Mouse (Mus musculus): ENCODE data around the gene Baiap2. TPM values are rescaled to one million over a fixed set of nuclear protein-coding genes. Genes with fewer than 3 reads are reported as not detected.

Baiap2 gene
- polyA plus RNA-seq, 1 experiment from 2014 or later: 34.0 TPM

- WGBS: 87% methylated on average over 7 of the region's 7 CpGs
- no peak overlapping the region for H3K9ac ChIP-seq (replicated peaks)
These were observed 45.8 kb downstream of the Baiap2 start for GRCm38 (mm10) chr11:119988391-119988790.

GRCm38 (mm10) chr11:119989115-119989564, 46.6 kb downstream of the Baiap2 start:
- 11% methylated on average over 10 of the region's 10 CpGs for WGBS
- H3K4me2 ChIP-seq (replicated peaks): no peak overlapping the region

More at GRCm38 (mm10) chr11:119988391-119988790, 45.8 kb downstream of the Baiap2 start:
- no peak overlapping the region for H3K4me2 ChIP-seq (replicated peaks)
- ATAC-seq (replicated peaks): no peak
- H3K27ac ChIP-seq (replicated peaks): peak overlapping the region; percentile 41; the same call in 1 of the 2 replicates
- H3K4me1 ChIP-seq: peaks cover 35% of the 10 kb centered on the region
- H3K4me3 ChIP-seq: no peak overlapping the region
- no peaks in the 10 kb centered on the region for H3K9me3 ChIP-seq
- H3K36me3 ChIP-seq: no peaks in the 10 kb centered on the region
- H3K27me3 ChIP-seq: no peaks in the 10 kb centered on the region

GRCm38 (mm10) chr11:119990658-119991337, 48.2 kb downstream of the Baiap2 start:
- Histone ChIP-seq H3K4me3 (no peak overlapping the region), H3K27ac (replicated peaks) (0 out of 2 replicates have a peak overlapping the region, but pooled peaks have one; percentile 4), H3K4me1 (peaks cover 35% of the 10 kb centered on the region), H3K27me3 (no peaks in the 10 kb centered on the region), H3K36me3 (no peaks in the 10 kb centered on the region), H3K9ac (replicated peaks) (no peak overlapping the region), H3K4me2 (replicated peaks) (no peak overlapping the region), H3K9me3 (no peaks in the 10 kb centered on the region)
- 52% methylated on average over 10 of the region's 10 CpGs for WGBS
- peak; percentile 28; the same call in 1 of the 2 replicates for ATAC-seq (replicated peaks)

More at GRCm38 (mm10) chr11:119989115-119989564, 46.6 kb downstream of the Baiap2 start:
- ATAC-seq (replicated peaks): peak; percentile 42; the same call in 1 of the 2 replicates
- Histone ChIP-seq H3K4me3 (no peak overlapping the region), H3K9me3 (no peaks in the 10 kb centered on the region), H3K9ac (replicated peaks) (no peak overlapping the region), H3K36me3 (no peaks in the 10 kb centered on the region), H3K4me1 (peaks cover 35% of the 10 kb centered on the region), H3K27me3 (no peaks in the 10 kb centered on the region), H3K27ac (replicated peaks) (peak overlapping the region; percentile 41; the same call in 1 of the 2 replicates)

GRCm38 (mm10) chr11:119991338-119991678, 48.7 kb downstream of the Baiap2 start:
- Histone ChIP-seq H3K4me2 (replicated peaks) (no peak overlapping the region), H3K36me3 (no peaks in the 10 kb centered on the region), H3K9me3 (no peaks in the 10 kb centered on the region), H3K9ac (replicated peaks) (no peak overlapping the region), H3K4me1 (peaks cover 35% of the 10 kb centered on the region), H3K4me3 (no peak overlapping the region), H3K27me3 (no peaks in the 10 kb centered on the region), H3K27ac (replicated peaks) (0 out of 2 replicates have a peak overlapping the region, but pooled peaks have one; percentile 4)
- peak; percentile 83 for ATAC-seq (replicated peaks)
- WGBS: 14% methylated on average over 10 of the region's 10 CpGs

- no peaks in the 10 kb centered on the region for H3K27me3 ChIP-seq
- no peak for ATAC-seq (replicated peaks)
- 0 out of 2 replicates have a peak, but pooled peaks cover 4% of the 10 kb centered on the region for H3K4me1 ChIP-seq
- no peak overlapping the region for H3K4me3 ChIP-seq
- H3K27ac ChIP-seq (replicated peaks): no peak overlapping the region
- no peak overlapping the region for H3K4me2 ChIP-seq (replicated peaks)
- H3K36me3 ChIP-seq: no peaks in the 10 kb centered on the region
- H3K9ac ChIP-seq (replicated peaks): no peak overlapping the region
- no peaks in the 10 kb centered on the region for H3K9me3 ChIP-seq
- WGBS: 76% methylated on average over 16 of the region's 16 CpGs
These were observed 54.8 kb downstream of the Baiap2 start for GRCm38 (mm10) chr11:119997351-119997750.

GRCm38 (mm10) chr11:120002041-120002440, 59.5 kb downstream of the Baiap2 start:
- Histone ChIP-seq H3K9me3 (no peaks in the 10 kb centered on the region), H3K27ac (replicated peaks) (no peak overlapping the region), H3K27me3 (no peaks in the 10 kb centered on the region), H3K4me1 (0 out of 2 replicates have a peak, but pooled peaks cover 4% of the 10 kb centered on the region), H3K36me3 (no peaks in the 10 kb centered on the region), H3K4me3 (no peak overlapping the region), H3K9ac (replicated peaks) (no peak overlapping the region), H3K4me2 (replicated peaks) (no peak overlapping the region)
- ATAC-seq (replicated peaks): no peak
- WGBS: 82% methylated on average over 5 of the region's 5 CpGs

- H3K9ac ChIP-seq (replicated peaks): no peak overlapping the region
- no peak overlapping the region for H3K4me3 ChIP-seq
- 0 out of 2 replicates have a peak, but pooled peaks cover 4% of the 10 kb centered on the region for H3K4me1 ChIP-seq
- 92% methylated on average over 7 of the region's 7 CpGs for WGBS
- H3K27ac ChIP-seq (replicated peaks): no peak overlapping the region
- no peaks in the 10 kb centered on the region for H3K36me3 ChIP-seq
- H3K4me2 ChIP-seq (replicated peaks): no peak overlapping the region
- no peaks in the 10 kb centered on the region for H3K9me3 ChIP-seq
- no peaks in the 10 kb centered on the region for H3K27me3 ChIP-seq
- ATAC-seq (replicated peaks): no peak
These were observed 60.2 kb downstream of the Baiap2 start for GRCm38 (mm10) chr11:120002634-120003220.

- H3K9ac ChIP-seq (replicated peaks): no peak overlapping the region
- H3K4me1 ChIP-seq: 0 out of 2 replicates have a peak, but pooled peaks cover 4% of the 10 kb centered on the region
- H3K9me3 ChIP-seq: no peaks in the 10 kb centered on the region
- no peaks in the 10 kb centered on the region for H3K27me3 ChIP-seq
- H3K36me3 ChIP-seq: peaks cover 10% of the 10 kb centered on the region; the same call in 1 of the 2 replicates
- WGBS: 88% methylated on average over 18 of the region's 18 CpGs
- ATAC-seq (replicated peaks): no peak
- H3K4me3 ChIP-seq: no peak overlapping the region
- H3K27ac ChIP-seq (replicated peaks): no peak overlapping the region
- H3K4me2 ChIP-seq (replicated peaks): no peak overlapping the region
These were observed 63.1 kb downstream of the Baiap2 start for GRCm38 (mm10) chr11:120005434-120006317.

GRCm38 (mm10) chr11:120007496-120008080, 65.0 kb downstream of the Baiap2 start:
- peaks cover 10% of the 10 kb centered on the region; the same call in 1 of the 2 replicates for H3K36me3 ChIP-seq
- H3K4me3 ChIP-seq: no peak overlapping the region
- no peaks in the 10 kb centered on the region for H3K27me3 ChIP-seq
- peaks cover 12% of the 10 kb centered on the region; the same call in 1 of the 2 replicates for H3K4me1 ChIP-seq
- no peak for ATAC-seq (replicated peaks)
- no peak overlapping the region for H3K4me2 ChIP-seq (replicated peaks)
- no peaks in the 10 kb centered on the region for H3K9me3 ChIP-seq
- no peak overlapping the region for H3K27ac ChIP-seq (replicated peaks)
- H3K9ac ChIP-seq (replicated peaks): no peak overlapping the region
- 77% methylated on average over 4 of the region's 4 CpGs for WGBS

- H3K27me3 ChIP-seq: no peaks in the 10 kb centered on the region
- no peak overlapping the region for H3K4me2 ChIP-seq (replicated peaks)
- no peaks in the 10 kb centered on the region for H3K9me3 ChIP-seq
- H3K4me1 ChIP-seq: peaks cover 16% of the 10 kb centered on the region
- H3K4me3 ChIP-seq: no peak overlapping the region
- no peak overlapping the region for H3K27ac ChIP-seq (replicated peaks)
- H3K9ac ChIP-seq (replicated peaks): no peak overlapping the region
- 100% methylated on average over 1 of the region's 1 CpGs for WGBS
- no peak for ATAC-seq (replicated peaks)
- H3K36me3 ChIP-seq: peaks cover 10% of the 10 kb centered on the region; the same call in 1 of the 2 replicates
These were observed 65.9 kb downstream of the Baiap2 start for GRCm38 (mm10) chr11:120008501-120008900.

GRCm38 (mm10) chr11:120008956-120009355, 66.4 kb downstream of the Baiap2 start:
- H3K27me3 ChIP-seq: no peaks in the 10 kb centered on the region
- H3K9ac ChIP-seq (replicated peaks): no peak overlapping the region
- H3K4me1 ChIP-seq: peaks cover 18% of the 10 kb centered on the region
- H3K36me3 ChIP-seq: peaks cover 10% of the 10 kb centered on the region; the same call in 1 of the 2 replicates
- H3K4me2 ChIP-seq (replicated peaks): no peak overlapping the region
- ATAC-seq (replicated peaks): no peak
- H3K4me3 ChIP-seq: no peak overlapping the region
- no peak overlapping the region for H3K27ac ChIP-seq (replicated peaks)
- WGBS: 91% methylated on average over 8 of the region's 8 CpGs
- H3K9me3 ChIP-seq: no peaks in the 10 kb centered on the region

Data from forebrain, embryonic 15.5 days (tissue).